Mouse (Mus musculus): ENCODE data around the gene Fgf14.

DNA sequence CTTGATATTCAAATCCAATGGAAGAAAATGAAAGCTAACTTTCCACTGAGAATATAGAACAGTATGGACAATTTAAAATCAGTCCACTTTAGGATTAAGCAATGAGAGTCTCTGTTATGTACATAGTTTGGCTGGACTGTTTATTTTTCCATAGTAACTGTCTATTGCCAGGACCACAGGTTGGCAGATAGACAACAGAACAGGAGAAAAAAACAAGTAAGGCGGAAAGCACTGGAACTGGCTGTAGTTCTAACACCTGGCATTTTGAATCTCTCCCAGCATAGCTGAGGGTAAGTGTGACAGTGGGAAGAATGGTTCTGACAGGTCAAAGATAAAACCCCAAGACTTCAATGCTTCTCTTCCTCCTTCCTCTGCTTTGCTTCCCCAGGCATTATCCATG lies 110.5 kb downstream of the Fgf14 start:
- TF ChIP-seq EP300 (IDR thresholded peaks at IDR 0.05; ENCODE audit: low read depth) (no peak), CTCF (IDR thresholded peaks at IDR 0.05; ENCODE audit: low read depth) (no peak)
